Mouse (Mus musculus): ENCODE measurements around the gene Sgcg.

Sgcg gene

DNA sequence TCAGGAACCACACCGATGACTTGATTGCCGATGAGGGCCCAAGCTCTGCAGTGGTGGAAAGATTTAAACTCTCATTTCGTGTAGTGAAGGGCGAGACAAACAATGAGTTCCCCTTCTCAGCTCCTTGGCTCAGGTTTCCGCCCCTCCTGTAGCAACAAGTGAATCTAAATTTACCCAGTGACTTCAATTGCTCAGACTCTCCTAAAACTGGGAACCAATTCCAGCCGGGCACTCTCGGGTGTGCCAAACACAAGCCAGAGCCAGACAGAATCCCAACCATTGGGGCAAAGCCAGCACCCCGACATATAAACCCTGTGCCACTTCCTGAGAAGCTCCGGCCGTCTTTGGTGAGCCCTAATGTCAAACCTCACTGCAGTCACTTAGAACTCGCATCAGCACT, at the start of gene Sgcg:
Sgcg (minus strand) TSS at position 139 of the 400 bp plus-strand sequence.
- DNase-seq (ENCODE audit: low spot score in 2 of 2), result no peak

DNA sequence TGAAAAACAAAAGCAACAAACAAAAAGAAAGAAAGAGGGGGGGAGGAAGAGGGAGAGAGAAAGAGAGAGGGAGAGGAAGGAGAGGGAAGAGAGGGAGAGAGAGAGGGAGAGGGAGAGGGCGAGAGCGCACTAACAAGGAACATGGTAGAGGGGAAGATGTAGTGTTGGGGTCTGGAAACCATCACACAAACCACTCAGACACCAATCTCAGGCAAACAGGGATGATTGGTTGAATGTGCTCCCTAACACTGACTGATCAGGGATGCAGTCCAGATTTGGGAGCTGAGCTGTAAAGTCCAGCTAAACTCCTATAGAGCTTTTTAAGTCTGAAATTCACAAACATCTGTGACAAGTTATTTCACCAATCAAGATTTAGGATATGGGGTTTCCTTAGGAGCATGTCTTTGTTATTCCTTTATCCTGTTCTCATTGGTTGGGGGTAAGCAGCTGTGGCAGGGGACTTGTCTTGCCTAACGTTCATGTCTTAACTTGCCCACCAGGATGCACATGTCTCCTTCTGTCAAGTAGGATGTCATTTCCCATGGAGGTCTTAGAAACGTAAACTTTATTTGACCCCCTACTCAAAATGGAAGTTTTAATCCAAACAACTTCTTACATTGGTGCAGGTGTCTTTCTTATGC, 45.8 kb upstream of the Sgcg start:
- DNase-seq (ENCODE audit: low spot score in 2 of 2), result no peak

DNA sequence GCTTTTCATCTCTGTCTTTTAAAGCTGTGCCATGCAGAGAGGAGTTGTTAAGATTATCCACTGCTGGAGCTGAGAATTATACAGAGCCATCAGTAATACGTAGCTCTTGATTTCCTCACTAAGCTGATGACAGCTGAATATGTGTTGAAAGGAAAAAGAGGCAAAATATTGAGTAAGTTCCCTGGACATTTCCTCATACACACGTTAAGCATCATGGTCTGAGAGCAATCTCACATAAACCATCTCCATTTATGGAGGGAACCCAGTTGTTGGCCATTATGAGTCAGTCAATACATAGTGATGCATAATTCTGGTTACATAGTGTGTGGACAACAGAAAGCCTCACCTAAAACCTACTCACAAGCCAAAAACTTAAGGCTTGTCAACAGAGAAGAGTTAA, 44.1 kb upstream of the Sgcg start:
- DNase-seq (ENCODE audit: low spot score in 2 of 2), result no peak

DNA sequence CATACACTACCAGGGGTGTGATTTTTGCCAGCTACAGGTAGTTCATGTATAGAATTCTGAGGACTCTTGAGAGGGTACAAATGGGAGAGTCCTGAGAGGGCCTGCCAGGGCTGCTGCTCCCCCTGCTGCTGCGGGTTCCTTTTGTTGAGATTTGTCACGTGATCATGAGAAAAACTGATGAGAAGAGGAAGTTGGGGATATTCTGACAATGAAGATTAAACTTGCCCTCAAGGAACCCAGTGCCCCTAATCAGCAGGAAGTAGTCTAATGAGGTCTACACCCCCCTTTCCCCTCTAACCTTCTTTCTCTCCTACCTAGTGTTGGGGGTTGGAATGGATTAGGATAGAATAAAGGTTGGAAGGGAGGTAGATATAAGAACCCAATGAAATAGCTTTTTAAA, 43.0 kb upstream of the Sgcg start:
- DNase-seq (ENCODE audit: low spot score in 2 of 2), result no peak

DNA sequence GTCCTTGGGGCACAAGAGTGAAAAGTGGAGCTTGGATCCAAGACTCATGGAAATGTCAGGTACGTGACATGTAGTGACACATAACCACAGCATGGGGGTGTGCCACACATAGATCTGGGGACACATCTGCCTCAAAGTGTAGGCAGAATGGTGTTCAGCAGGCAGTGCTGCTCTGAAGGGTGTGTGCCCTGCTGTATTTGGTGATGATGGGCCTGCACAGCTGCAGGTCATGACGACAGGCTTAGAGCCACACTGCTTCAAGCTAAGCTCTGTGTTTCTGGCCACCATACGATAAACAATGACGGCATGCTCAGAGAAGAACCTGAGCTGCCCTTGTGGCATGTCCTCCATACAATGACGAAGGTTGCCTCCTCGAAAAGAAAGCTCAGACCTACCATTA, 41.5 kb upstream of the Sgcg start:
- no peak for DNase-seq (ENCODE audit: low spot score in 2 of 2)

DNA sequence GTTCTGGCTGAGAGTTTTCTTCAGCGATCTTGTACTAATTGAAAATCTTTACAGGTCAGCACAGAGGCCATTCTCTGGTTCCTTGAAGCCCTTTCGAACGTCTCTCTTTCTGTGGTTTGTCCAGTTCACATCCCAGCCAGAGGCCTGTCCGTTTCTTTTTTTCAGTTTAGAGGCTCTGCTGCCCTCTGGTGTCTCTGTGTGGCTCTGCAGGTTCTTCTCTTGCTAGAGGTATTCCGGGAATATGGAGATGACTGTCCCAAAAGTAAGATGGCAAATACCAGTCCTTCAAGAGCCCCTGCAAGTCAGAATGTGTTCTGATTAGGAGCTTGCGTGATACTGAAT, 36.4 kb upstream of the Sgcg start:
- DNase-seq (ENCODE audit: low spot score in 2 of 2), result peak; percentile 60 to 64

DNA sequence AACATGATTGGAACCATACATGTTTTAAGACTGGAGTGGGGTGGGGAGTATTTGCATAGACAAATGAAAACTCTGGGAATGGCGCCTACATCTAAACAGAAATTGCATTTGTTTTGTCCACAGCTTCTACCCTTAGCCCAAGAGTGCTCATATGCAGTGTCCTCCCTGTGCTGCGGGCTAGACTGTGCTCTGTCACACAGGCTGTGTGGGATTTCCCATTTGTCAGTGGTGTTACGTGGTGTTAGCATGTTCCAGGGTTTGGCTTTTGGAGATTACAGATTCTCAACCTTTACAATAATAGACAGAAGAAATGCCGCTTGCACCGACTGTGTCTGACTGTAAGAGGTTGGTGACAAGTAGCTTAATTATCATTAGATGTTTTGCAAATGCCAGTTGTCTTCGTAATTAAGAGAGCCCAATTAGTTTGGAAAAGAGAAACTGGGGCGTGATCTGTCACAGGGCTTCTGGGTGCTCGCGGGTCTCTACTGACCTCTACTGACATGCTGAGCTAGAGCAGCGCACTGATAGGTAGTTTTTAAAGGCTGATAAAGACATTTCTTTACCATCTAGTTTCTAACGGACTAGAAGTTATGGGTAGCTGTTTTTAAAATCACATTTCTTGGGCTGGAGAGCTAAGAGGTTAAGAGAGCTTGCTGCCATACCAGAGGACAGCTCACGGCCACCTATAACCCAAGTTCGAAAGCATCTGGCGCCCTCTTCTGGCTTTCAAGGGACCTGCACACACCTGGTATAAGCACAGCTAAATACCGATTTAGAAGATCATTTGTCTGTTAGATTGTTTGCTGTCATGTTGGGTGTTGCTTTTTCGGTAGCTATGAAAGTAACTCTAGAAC, 35.8 kb upstream of the Sgcg start:
- DNase-seq (ENCODE audit: low spot score in 2 of 2), result peak; percentile 71 to 77

DNA sequence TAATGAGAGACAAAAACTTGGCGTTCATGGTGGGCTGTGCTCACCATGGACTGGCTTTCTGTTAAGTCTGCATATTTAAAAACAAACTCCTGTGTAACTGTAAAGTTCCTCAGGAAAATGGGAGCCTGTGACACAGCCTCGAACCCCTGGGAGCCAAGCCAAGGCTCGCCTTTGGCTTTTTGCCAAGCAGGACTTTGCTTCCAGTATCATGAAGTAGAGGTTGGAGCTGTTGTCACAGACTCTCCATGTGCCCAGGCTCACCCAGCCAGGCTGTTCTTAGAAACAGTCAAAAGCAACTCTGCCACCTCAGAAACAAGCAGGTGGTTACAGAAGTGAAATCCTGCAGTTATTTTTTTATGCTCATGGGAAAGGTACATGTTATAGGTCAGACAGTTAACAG, 32.4 kb upstream of the Sgcg start:
- no peak for DNase-seq (ENCODE audit: low spot score in 2 of 2)

DNA sequence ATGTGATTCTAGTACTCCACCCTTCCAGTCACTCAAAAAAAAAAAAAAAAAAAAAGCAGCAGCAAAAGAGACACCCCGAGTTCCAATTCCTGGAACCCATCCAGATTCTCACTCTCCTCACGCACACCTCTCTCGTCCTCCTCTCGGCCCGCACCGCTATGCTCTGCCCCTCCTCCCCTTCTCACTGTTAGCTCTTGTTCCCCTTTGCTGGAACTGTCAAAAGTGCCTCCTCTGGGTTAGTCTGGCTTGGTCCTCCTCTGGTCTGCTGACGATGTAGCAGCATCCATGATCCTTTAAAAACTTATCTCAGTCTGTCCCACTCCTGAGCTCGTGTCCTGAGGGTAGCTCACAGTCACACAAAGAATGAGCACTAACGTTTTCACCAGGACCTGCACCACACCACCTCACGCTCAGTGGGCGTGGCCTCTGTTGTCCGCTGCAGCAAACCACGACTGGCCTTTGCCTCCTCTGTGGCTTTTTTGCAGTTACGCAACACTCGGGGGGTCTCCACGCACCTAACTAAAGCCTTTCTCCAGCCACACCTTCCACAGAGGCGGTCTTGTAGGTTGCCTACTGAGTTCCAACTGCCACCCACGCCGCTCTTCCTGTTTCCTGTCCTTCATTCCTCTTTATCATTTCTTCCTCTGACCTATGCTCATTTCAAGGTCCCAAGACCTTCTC, 30.5 kb upstream of the Sgcg start:
- DNase-seq (ENCODE audit: low spot score in 2 of 2), result no peak

DNA sequence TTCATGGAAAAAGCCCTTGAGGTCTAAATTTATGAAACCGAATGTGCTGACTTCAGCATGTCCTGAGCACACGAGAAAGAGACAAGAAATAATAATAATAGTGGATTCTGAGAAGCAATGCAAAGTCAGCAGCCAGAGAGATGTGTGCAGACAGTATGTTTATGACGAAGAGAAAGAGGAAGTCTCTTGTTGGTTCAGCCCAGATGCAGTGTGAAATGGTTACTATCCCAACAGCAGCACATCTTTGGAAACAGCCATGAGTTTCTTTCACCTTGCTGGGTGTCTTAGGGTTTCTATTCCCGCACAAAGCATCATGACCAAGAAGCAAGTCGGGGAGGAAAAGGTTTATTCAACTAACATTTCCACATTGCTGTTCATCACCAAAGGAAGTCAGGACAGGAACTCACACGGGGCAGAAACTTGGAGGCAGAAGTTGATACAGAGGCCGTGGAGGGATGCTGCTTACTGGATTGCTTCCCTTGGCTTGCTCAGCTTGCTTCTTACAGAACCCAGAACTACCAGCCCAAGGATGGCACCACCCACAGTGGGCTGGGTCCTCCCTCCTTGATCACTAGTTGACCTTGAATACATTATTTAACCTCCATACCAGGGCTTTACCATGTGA, 20.5 kb upstream of the Sgcg start:
- DNase-seq (ENCODE audit: low spot score in 2 of 2), result no peak

DNA sequence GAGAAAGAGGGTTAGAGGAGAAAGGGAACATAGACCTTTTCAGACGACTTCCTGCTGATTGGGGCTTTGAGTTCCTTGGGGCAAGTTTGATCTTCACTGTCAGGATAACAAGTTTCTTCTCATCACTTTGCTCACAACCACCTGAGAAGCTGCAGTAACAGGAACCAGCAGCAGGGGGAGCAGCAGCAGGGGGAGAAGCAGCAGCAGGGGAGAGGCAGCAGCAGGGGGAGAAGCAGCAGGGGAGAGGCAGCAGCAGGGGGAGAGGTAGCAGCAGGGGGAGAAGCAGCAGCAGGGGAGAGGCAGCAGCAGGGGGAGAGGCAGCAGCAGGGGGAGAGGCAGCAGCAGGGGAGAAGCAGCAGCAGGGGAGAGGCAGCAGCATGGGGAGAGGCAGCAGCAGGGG, 19.0 kb upstream of the Sgcg start:
- DNase-seq (ENCODE audit: low spot score in 2 of 2), result peak; percentile 42 to 56

DNA sequence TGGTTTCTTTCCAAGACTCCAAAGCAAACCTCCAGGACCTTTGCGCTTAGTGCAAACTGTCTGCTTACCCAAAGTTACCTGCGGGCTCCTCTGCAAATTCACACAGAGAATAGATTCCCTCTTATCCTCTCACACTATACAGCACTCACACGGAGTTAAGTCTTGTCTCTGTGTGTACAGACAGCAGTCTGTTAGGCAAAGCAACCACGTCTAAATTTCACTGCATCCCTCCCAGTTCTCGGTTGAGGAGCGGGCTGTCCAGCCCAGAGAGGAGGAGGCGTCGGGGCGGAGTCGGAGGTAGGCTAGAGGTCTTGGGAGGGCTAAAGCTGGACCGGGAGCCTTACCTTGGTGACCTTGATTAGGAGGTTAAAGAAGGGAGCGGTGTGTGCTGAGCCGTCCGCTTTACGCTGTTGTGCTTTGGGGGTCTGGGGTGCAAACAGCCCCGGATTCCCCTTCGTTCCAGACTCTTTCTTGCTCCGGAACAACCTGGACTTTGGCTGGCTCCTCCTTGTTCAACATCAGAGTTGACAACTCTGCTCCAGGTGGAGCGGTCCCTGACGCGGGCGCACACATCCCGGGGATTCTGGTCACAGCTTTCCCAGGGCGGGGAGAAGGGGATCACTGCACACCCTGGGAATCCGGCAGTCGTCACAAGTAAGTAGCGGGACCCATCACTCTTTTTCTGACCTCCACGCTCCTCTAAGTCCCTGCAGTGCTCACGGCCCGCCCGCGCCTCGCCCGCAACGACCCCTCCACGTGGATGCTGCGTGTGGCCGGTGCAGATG, 16.3 kb upstream of the Sgcg start:
- DNase-seq (ENCODE audit: low spot score in 2 of 2), result no peak

DNA sequence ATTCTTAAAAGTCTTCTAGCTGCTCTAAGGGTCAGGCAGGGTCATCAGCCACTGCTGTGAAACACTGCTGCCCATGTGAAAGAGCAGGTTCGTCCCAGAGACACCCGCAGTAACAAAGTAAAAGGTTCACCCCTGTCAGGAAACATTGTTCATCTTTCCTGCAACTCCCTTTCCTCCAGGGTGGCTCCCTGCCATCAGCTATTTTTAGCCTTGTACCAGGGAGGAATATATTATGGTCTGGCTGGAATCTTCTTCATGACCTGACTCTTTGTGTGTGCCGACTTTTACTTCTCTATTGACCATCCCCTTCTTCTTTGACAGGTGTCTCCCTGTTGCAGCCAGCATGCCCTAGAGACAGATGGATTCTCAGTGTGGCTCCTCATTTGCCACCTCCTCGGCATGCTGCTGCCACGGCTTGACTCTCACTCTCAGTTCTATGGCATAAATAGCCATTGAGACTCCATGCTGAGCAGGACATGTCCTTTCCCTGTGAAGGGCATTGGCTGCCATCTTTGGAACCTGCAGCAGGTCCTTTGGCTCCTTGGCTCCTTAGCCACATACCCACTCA, 9.7 kb upstream of the Sgcg start:
- DNase-seq (ENCODE audit: low spot score in 2 of 2), result no peak

DNA sequence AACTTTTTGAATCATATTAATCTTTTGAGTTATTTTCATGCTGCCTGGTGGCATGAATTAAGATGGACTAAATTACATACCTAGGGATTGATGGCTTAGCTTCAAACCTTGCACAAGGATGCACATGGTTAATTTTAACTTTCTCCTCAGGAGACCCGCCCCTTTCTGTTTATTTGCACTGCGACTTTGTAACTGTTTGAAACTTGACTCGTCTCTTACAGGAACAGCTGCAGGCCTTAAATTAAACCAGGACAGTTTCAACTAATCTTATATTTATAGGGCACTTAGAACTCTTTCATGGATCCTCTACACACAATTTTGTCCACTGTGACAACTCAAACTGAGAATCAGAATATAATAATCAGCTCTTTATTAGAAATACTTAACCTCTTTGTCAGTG, 794 bp upstream of the Sgcg start:
- no peak for DNase-seq (ENCODE audit: low spot score in 2 of 2)

DNA sequence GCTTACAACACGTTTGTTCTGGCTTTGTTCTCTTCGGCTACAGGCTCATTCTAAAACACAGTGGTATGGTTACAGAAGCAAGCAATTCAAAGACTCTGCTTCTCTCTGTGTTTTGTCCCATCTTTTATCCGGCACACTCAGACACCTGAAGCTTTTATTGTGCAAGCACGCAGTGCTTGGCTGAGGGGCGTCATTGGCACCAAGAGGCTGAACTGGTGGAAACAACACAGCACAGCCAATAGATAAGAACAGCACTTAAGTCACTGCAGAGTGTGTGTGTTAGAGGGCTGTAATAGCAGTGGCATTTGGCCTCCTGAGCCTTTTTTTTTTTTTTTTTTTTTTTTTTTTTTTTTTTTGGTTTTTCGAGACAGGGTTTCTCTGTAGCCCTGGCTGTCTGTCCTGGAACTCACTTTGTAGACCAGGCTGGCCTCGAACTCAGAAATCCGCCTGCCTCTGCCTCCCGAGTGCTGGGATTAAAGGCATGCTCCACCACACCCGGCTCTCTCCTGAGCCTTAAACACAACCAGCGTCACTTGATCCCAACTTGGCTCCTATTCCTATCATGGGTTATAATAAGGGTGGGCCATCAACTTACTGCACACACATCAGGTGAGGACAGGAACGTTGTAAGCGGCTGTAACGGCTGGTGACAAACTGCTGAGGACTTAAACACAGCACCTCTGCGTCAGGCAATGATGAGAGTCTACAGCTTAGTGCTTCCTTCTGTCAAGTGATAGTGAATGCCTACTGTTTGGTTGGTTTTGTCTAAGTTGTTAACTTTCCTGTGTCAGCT, 5.5 kb downstream of the Sgcg start:
- no peak for DNase-seq (ENCODE audit: low spot score in 2 of 2)

DNA sequence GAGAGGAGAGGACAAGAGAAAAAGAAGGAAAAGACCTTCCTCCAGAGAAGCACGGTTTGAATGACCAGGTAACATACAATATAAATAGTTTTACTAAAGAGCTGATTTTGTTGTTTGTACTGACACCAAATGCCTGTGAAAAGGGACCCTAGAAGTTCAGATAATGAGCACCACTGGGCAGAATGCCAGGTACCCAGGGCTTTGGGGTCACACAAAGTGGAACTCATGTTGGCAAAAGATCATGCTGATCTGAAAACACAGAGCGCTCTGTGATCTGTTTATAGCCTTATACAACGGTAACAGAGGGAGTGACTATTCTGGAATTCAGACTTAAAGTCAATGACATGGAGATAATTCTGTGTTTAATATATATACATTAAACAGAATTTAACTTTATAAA, 11.8 kb downstream of the Sgcg start:
- DNase-seq (ENCODE audit: low spot score in 2 of 2), result no peak

DNA sequence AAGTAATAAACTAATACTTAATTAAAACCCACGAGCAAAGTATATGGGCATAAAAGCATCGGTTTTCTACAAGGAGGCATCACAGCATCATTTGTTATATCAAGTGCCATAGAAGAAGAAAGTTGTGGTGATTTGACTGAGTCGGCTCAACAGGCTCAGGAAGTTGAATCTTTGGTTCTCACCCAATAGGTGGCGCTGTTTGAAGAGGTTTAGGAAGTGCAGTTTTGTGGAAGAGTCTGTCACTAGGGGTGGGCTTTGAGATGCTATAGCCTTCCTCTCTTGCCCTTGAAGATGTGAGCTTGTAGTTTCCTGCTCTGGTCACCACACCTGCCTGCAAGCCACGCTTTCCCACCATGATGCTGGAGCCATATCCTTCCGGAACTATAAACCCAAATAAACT, 15.7 kb downstream of the Sgcg start:
- no peak for DNase-seq (ENCODE audit: low spot score in 2 of 2)

DNA sequence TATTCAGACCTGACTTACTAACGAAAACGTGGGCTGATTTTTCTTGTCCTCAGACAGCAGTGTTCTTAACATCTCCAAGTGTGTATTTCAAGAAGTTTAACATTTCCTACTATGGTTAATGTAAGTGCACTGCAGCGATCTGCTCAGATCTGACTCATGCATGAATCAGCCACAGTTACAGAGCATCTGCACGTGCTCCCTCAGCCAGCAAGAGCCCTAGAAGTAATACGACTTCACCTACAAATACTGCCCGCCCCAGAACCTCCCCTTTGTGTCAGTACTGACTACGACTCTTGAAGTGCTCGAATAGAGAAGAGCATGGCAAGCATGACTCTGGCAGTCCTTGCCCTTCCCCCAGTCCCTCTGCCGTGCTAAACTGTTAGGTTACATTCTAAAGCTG, 19.5 kb downstream of the Sgcg start:
- peak; percentile 66 to 69 for DNase-seq (ENCODE audit: low spot score in 2 of 2)

DNA sequence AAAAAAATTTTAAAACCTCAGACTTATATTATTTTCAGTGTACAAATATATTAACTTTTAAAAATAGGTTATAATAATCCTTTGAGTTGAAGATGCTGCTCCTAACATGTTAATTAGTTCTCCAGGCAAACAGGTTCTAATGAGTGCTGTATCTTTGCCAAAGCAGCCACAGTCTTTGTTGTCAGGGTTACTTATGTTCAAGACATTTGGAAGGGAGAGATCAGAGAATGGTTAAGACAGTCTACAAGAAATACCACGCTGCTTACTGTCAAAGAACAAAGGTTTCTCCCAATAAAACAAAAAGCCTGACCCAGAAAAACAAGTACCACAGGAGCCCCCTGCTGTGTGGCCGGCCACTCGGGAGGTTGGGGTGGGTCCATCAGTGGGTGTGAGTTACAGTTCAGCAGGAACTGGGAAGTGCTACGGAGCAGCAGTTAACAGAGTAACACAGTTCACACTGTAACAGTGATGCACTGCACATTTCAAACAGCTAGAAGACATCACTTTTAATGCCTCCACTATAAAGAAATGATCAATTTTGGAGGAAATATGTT, 21.1 kb downstream of the Sgcg start:
- no peak for DNase-seq (ENCODE audit: low spot score in 2 of 2)

DNA sequence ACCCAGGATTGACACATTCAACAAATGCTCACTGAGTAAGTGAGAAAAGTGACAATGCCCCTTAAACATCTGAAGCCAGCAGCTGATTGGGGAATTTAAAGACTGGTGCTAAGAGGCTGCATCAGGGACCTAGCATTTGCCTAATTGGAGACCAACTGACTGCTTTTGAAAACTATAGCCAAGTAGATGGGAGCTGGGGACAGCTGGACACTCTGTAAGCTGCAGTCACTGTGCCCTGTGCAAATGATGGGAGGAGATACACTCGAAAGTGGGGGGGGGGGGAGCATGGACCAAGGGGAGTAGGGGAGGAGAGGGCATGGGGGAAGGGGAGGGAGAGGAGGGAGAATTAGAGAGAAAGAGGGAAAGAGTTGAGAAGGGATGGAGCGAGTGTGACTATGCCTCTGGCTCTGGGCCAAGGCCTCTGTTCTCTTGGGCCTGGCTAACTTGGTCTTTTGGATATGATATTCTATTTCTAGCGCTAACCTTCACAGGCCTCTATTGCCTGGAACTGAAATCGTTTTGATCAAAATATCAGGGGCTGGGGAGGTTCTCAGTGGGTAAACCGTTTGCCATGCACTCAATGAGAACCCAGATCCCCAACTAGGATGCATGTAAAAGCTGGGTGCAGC, 22.3 kb downstream of the Sgcg start:
- DNase-seq (ENCODE audit: low spot score in 2 of 2), result no peak

Data from right cerebral cortex, adult 2 months (tissue).